Mouse (Mus musculus): ENCODE measurements at regions not wholly inside any gene's neighbourhood (a gene's known extent, or its start where the extent isn't known, plus 50 kb on each side); places are given as distances from the start of the nearest gene placed in this dataset.

- no peak for ATAC-seq (ENCODE audit: poor library complexity, severe bottlenecking)
These were observed 64.9 kb upstream of the Plcz1 start for GRCm38 (mm10) chr6:140106141-140106540.

- ATAC-seq (ENCODE audit: poor library complexity, severe bottlenecking), result no peak
These were observed 60.8 kb upstream of the Plcz1 start for GRCm38 (mm10) chr6:140102043-140102442.

GRCm38 (mm10) chr6:140095416-140095815 is 54.2 kb upstream of the Plcz1 start:
- no peak for ATAC-seq (ENCODE audit: poor library complexity, severe bottlenecking)
